Mouse (Mus musculus) heart, embryonic 16.5 days (tissue): ENCODE results near the gene Bbc3. TPM values are rescaled to one million over a fixed set of nuclear protein-coding genes. Genes with fewer than 3 reads are reported as not detected.

Source experiments
- ATAC-seq: fragments of 200-750 bp; cut with Nextera tagmentation; replicated peaks from 2 replicates; pipeline ENCODE4 v1.8.0; 2017; ENCODE audit warnings: moderate number of reproducible peaks; ENCODE audit not compliant: insufficient read depth, low FRiP score; ENCODE audit errors: extremely low read depth
- H3K27ac ChIP-seq: fragments of 300-500 bp; sonication (generic); 2 replicates; pipeline ENCODE4 v1.5.1; 2014; ENCODE audit warnings: mild to moderate bottlenecking, low read length, control low read depth, moderate library complexity
- H3K27me3 ChIP-seq: fragments of 300-500 bp; sonication (generic); 2 replicates; pipeline ENCODE4 v1.6.1; 2014; ENCODE audit warnings: low read length, mixed read lengths; ENCODE audit not compliant: control insufficient read depth, insufficient read depth
- H3K36me3 ChIP-seq: fragments of 300-500 bp; sonication (generic); 2 replicates; pipeline ENCODE4 v1.6.1; 2014; ENCODE audit not compliant: control insufficient read depth, insufficient read depth
- H3K4me1 ChIP-seq: fragments of 300-500 bp; sonication (generic); 2 replicates; pipeline ENCODE4 v1.6.1; 2014; ENCODE audit warnings: low read length, mixed read lengths; ENCODE audit not compliant: control insufficient read depth, insufficient read depth
- H3K4me2 ChIP-seq: fragments of 300-500 bp; sonication (generic); 2 replicates; pipeline ENCODE4 v1.6.1; 2014; ENCODE audit warnings: low read depth, mild to moderate bottlenecking, control low read depth, low read length
- H3K4me3 ChIP-seq: fragments of 300-500 bp; sonication (generic); 2 replicates; pipeline ENCODE4 v1.5.1; 2014; ENCODE audit warnings: mild to moderate bottlenecking, control low read depth, low read length
- H3K9ac ChIP-seq: fragments of 300-500 bp; sonication (generic); 2 replicates; pipeline ENCODE4 v1.6.1; 2014; ENCODE audit warnings: low read length, control low read depth
- H3K9me3 ChIP-seq: fragments of 300-500 bp; sonication (generic); replicated peaks from 2 replicates; pipeline ENCODE4 v1.6.1; 2016; ENCODE audit warnings: low read length; ENCODE audit not compliant: control insufficient read depth
- WGBS: fragments of 180-500 bp; shearing (Covaris S2); extraction: QIAGEN DNeasy Blood & Tissue Kit; methylation state at CpG from one replicate; pipeline ENCODE4 v1.1.7; 2014; 5-methylcytosine and 5-hydroxymethylcytosine counted together
- polyA plus RNA-seq: library from polyadenylated mRNA; unstranded; fragments of >200 nt; fragmentation: Nextera tagmentation; extraction: Ambion mirVana; gene quantifications from 2 replicates; pipeline ENCODE4 v1.2.1, GENCODE M21; 2015

The Bbc3 gene
- polyA plus RNA-seq, 1 experiment from 2014 or later, result 5.7 TPM

DNA sequence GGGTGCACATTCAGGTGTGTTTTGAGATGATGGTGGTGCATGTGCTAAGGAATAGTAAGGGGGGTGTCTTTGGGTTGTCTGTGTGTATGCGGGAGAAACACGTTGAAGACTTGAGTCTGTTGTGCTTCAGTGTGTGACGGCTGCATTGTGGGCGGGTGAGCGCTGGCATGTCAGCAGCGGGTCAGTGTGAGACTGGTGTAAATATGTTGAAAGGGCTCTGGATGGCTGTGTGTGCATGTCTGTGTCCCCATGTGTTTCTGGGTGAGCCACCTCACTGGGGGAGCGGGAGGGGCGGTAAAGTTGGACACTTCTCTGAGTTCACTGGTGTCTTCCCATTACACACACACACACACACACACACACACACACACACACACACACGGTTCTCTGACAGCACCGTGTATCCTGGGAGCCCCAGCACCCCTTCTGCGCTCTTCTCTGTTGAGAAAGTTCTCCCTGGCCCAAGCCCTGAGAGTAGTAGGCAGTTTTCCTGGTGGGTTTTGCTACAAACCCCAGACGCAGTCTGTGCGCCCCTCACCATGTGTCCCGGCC is 3.3 kb downstream of the Bbc3 start:
- peak overlapping the region; percentile 99 for H3K9ac ChIP-seq
- peak overlapping the region; percentile 100 for H3K4me2 ChIP-seq
- no peak for ATAC-seq
- 0 out of 2 replicates have a peak, but pooled peaks cover 2% of the 10 kb centered on the region for H3K36me3 ChIP-seq
- H3K4me1 ChIP-seq, result peaks cover 40% of the 10 kb centered on the region
- 2% methylated on average over 14 of the region's 14 CpGs for WGBS
- H3K27ac ChIP-seq, result peak overlapping the region; percentile 100
- H3K4me3 ChIP-seq, result peak overlapping the region; percentile 85
- H3K9me3 ChIP-seq, result no peaks in the 10 kb centered on the region
- H3K27me3 ChIP-seq, result no peaks in the 10 kb centered on the region

DNA sequence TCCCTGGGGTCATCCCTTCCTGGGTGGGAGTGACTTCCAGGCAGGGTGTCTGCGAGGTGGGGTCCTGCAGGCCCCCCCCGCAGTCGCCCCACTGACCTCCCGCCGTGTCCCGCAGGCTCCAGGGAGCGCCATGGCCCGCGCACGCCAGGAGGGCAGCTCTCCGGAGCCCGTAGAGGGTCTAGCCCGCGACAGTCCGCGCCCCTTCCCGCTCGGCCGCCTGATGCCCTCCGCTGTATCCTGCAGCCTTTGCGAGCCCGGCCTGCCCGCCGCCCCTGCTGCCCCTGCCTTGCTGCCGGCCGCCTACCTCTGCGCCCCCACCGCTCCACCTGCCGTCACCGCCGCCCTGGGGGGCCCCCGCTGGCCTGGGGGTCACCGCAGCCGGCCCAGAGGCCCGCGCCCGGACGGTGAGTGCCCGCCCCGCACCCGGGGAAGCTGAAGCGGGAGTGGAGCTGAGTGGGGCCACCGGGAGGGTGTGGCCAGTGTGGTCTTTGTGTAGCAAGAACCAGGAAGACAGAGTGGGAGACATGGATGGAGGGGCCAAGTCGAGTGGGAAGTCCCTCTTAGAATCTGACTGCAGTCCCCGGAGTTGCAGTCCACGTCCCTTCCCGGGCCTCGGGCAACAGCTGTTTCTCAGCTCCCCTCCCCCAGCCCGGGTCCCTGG is 3.9 kb downstream of the Bbc3 start:
- H3K4me3 ChIP-seq, result peak overlapping the region; percentile 85
- H3K27ac ChIP-seq, result peak overlapping the region; percentile 100
- H3K36me3 ChIP-seq, result 0 out of 2 replicates have a peak, but pooled peaks cover 3% of the 10 kb centered on the region
- no peaks in the 10 kb centered on the region for H3K27me3 ChIP-seq
- no peaks in the 10 kb centered on the region for H3K9me3 ChIP-seq
- peaks cover 40% of the 10 kb centered on the region for H3K4me1 ChIP-seq
- ATAC-seq, result no peak
- H3K4me2 ChIP-seq, result peak overlapping the region; percentile 100
- under 1% methylated on average over 45 of the region's 49 CpGs for WGBS
- peak overlapping the region; percentile 99 for H3K9ac ChIP-seq

DNA sequence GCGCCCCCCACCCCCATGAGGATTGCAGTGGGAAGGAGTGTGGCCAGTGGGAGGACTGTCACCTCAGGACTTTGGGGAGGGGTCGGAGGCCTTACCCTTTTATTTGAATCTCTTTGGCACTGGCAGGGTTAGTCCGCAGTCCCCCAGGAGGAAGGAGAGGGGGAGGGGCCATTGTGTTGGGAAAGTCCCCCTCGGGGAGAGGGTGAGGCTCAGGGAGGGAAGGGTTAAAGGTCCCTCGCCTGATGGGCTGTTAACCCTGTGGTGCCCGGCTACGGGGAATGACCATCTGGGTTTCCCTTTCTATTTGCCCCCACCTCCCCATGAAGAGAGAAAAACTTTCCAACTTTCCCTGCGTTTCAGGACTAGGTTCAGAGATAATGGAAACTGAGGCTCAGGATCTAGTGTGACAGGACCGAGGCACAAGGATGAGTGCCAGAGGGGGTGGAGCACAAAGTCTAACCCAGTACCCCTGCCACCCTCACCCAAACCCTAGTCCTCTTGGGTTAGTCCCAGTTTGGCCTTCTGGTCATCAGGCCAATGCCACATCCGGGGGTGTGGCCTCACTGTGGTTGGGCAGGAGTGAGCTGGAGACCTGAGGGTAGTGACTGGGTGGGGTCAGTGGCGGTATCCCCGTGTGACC is 4.6 kb downstream of the Bbc3 start:
- Histone ChIP-seq H3K4me1 (peaks cover 40% of the 10 kb centered on the region), H3K27me3 (no peaks in the 10 kb centered on the region)
- ATAC-seq, result peak; percentile 15

DNA sequence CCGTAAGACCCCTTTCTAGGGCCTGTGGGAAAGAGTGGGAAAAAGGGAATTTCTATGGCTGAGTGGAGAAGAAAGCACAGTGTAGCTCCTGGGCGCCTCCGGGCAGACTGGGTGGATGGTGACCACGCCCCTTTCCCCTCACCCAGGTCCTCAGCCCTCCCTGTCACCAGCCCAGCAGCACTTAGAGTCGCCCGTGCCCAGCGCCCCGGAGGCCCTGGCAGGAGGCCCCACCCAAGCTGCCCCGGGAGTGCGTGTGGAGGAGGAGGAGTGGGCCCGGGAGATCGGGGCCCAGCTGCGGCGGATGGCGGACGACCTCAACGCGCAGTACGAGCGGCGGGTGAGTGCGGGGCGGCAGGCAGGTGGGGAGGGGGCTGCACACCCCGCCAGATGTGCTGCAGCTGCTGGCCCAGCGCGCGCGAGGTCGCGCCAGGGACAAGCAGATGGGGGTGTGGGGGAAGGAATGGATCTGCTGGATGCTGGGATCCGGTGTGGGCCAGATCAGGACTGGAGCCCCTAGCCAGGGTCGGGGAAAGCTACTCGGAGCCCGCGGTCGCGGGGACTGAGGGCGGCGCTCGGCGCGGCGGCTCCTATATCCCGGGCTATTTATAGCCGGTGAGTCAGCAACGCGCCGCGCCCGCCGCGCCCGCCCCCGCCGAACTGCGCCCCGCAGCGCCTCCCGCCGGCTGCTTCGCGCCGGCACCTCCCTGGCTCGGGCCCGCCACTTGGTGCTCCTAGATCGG is 5.5 kb downstream of the Bbc3 start:
- peak; percentile 65 for ATAC-seq
- Histone ChIP-seq H3K4me1 (peaks cover 36% of the 10 kb centered on the region), H3K9me3 (no peaks in the 10 kb centered on the region), H3K27me3 (no peaks in the 10 kb centered on the region), H3K27ac (peak overlapping the region; percentile 100), H3K4me3 (peak overlapping the region; percentile 85), H3K4me2 (peak overlapping the region; percentile 100), H3K36me3 (0 out of 2 replicates have a peak, but pooled peaks cover 3% of the 10 kb centered on the region), H3K9ac (peak overlapping the region; percentile 99)
- under 1% methylated on average over 43 of the region's 66 CpGs for WGBS

More for the DNA sequence above, 4.6 kb downstream of the Bbc3 start:
- H3K9ac ChIP-seq, result peak overlapping the region; percentile 99
- 2% methylated on average over 12 of the region's 12 CpGs for WGBS
- peak overlapping the region; percentile 100 for H3K4me2 ChIP-seq
- peak overlapping the region; percentile 85 for H3K4me3 ChIP-seq
- H3K27ac ChIP-seq, result peak overlapping the region; percentile 100
- no peaks in the 10 kb centered on the region for H3K9me3 ChIP-seq
- H3K36me3 ChIP-seq, result 0 out of 2 replicates have a peak, but pooled peaks cover 3% of the 10 kb centered on the region

DNA sequence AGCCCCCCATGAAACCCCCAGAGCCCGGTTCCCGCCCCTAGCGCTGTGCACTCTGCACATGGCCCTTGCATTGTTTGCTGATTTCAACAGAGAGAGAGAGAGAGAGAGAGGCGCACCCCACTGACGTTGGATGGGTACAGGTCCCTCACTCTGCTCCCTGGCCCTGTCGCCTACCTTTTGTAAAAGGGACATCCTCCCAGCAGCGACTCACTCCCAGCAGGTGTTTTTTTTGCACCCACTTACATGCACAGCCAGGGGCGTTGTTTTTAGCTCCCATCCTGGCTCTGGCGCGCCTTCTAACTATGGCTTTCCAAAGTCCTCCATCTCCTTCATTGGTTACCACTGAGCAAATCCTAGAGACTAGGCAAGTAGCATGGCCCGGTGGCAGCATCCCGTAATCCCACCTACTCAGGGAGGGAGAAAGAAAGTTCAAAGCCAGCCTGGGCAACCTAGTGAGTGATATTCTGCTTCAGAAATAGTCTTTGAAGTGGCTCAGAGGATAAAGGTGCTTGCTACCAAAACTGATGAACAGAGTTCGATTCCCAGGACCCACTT is 6.1 kb downstream of the Bbc3 start:
- H3K9ac ChIP-seq, result peak overlapping the region; percentile 99
- H3K9me3 ChIP-seq, result no peaks in the 10 kb centered on the region
- peak; percentile 1; the same call in 1 of the 2 replicates for ATAC-seq
- H3K27ac ChIP-seq, result peak overlapping the region; percentile 100
- H3K4me1 ChIP-seq, result peaks cover 32% of the 10 kb centered on the region
- H3K4me2 ChIP-seq, result peak overlapping the region; percentile 100
- H3K27me3 ChIP-seq, result no peaks in the 10 kb centered on the region
- WGBS, result 11% methylated on average over 13 of the region's 13 CpGs
- 0 out of 2 replicates have a peak, but pooled peaks cover 3% of the 10 kb centered on the region for H3K36me3 ChIP-seq
- peak overlapping the region; percentile 85 for H3K4me3 ChIP-seq

DNA sequence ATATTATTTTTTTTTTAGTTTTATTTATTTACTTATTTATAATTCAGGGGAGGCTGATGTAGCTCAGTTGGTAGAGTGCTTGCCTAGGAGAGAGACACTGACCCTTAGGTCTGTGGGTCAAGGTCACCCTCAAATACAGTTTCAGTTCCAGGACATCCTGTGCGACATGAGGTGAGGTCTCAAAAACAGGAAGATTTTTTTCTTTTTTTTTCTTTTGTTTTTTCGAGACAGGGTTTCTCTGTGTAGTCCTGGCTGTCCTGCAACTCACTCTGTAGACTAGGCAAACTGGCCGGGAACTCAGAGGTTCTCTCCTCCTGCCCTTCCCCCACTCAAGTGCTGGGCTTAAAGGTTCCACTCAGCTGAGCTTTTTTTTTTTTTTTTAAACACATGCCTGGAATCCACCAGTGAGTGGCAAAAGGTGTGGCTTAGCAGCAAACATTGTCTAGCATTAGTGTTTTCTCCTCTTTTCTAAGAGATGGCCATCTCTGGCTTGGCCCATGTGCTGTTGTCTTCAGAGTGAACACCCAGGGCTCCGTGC is 7.1 kb downstream of the Bbc3 start:
- Histone ChIP-seq H3K36me3 (0 out of 2 replicates have a peak, but pooled peaks cover 3% of the 10 kb centered on the region), H3K9me3 (no peaks in the 10 kb centered on the region), H3K4me2 (no peak overlapping the region), H3K4me1 (peaks cover 27% of the 10 kb centered on the region), H3K4me3 (no peak overlapping the region), H3K27ac (no peak overlapping the region), H3K9ac (no peak overlapping the region), H3K27me3 (no peaks in the 10 kb centered on the region)
- 56% methylated on average over 4 of the region's 4 CpGs for WGBS
- ATAC-seq, result no peak

DNA sequence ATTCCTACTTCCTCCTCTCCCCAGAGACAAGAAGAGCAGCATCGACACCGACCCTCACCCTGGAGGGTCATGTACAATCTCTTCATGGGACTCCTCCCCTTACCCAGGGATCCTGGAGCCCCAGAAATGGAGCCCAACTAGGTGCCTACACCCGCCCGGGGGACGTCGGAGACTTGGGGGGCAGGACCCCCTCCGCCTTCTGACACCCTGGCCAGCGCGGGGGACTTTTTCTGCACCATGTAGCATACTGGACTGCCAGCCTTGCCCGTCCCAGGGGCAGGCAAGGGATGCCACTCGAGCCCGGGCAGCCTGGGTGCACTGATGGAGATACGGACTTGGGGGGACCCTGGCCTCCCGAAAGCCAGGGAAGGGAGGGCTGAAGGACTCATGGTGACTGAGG is 8.9 kb downstream of the Bbc3 start:
- H3K9me3 ChIP-seq, result no peaks in the 10 kb centered on the region
- 80% methylated on average over 14 of the region's 14 CpGs for WGBS
- no peak overlapping the region for H3K9ac ChIP-seq
- ATAC-seq, result no peak
- H3K36me3 ChIP-seq, result 0 out of 2 replicates have a peak, but pooled peaks cover 3% of the 10 kb centered on the region
- H3K4me2 ChIP-seq, result no peak overlapping the region
- H3K4me3 ChIP-seq, result no peak overlapping the region
- peaks cover 12% of the 10 kb centered on the region for H3K4me1 ChIP-seq
- H3K27ac ChIP-seq, result no peak overlapping the region
- no peaks in the 10 kb centered on the region for H3K27me3 ChIP-seq

DNA sequence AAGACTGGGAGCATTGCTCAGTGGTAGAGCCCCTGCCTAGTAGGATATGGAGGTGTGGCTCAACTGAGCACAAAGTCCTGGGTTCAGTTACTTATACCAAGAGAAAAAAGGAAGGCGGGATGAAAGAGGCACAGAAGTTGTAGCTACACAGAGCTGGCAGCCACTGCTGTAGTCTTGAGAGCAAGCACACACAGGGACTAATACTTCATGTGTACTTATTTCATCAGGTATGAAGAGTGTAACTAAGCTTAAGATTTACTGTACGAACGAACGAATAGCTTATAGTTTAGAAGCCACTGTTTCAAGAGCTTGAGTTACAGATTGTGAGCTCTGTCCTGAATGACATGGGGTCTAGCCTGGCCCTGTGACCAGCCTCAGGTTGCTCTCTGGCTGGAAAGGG is 11.0 kb downstream of the Bbc3 start:
- Histone ChIP-seq H3K27ac (no peak overlapping the region), H3K9ac (no peak overlapping the region), H3K36me3 (0 out of 2 replicates have a peak, but pooled peaks cover 3% of the 10 kb centered on the region), H3K9me3 (no peaks in the 10 kb centered on the region), H3K27me3 (no peaks in the 10 kb centered on the region), H3K4me2 (no peak overlapping the region), H3K4me1 (peaks cover 3% of the 10 kb centered on the region), H3K4me3 (no peak overlapping the region)
- no peak for ATAC-seq
- WGBS, result 85% methylated on average over 4 of the region's 4 CpGs
